Mouse (Mus musculus): ENCODE data around the gene Mypn. TPM values are rescaled to one million over a fixed set of nuclear protein-coding genes. Genes with fewer than 3 reads are reported as not detected.

Mypn gene
- polyA plus RNA-seq, 1 experiment, result 1.9 TPM

DNA sequence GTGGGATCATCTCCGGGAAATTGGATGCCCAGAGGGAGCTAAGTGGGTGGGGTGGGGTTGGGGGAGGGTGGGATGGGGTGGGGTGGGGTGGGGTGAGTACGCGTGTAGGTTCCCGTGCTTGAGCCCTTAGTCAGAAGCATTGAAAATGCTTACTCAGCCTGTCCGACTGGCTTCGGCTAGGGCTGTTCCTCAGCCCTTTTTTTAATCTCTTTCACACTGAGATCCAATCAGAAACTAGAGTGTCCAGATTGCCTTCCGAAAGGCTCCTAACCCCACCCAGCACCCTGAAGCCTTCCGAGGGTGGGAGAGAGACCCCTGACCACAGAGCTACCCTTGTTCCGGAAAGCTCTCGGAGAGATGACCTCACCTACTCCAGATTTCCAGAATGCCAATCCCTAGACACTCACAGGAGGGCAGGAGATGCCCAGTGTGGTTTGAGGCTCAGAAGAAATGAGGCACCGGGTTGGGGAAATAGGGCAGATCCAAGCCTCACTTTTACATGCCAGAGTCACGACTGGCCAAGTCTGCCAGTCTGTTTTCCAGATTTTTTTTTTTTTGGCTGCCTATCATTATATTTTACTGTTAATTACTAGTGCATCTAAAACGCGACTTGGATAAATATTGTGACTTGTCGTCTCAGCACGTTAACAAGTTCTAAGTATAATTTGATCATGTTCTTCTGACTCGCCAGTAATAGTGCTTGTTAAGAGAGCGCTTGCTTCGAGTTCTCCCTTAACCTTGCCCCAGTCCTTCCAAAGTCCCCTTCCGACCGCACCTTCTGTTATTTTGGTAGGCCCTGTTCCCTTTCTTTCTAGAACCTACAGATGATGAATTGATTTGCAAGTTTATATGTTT is 26.2 kb downstream of the Mypn start:
- WGBS, result 62% methylated on average over 21 of the region's 21 CpGs
- Histone ChIP-seq H3K27me3 (ENCODE audit: control insufficient read depth, insufficient read depth, low read length) (no peaks in the 10 kb centered on the region), H3K4me3 (replicated peaks; ENCODE audit: insufficient read depth, low read depth, low read length) (no peak overlapping the region), H3K4me1 (ENCODE audit: control insufficient read depth, insufficient read depth, low read length) (no peaks in the 10 kb centered on the region), H3K27ac (ENCODE audit: insufficient read depth, low read length) (no peak overlapping the region)
- no peak for DNase-seq
- TF ChIP-seq POLR2A (IDR thresholded peaks at IDR 0.05; ENCODE audit: borderline replicate concordance, insufficient read depth, low read length), result no peak
- no peak for TF ChIP-seq CTCF (IDR thresholded peaks at IDR 0.05; ENCODE audit: borderline replicate concordance, insufficient read depth, low read depth, low read length)

DNA sequence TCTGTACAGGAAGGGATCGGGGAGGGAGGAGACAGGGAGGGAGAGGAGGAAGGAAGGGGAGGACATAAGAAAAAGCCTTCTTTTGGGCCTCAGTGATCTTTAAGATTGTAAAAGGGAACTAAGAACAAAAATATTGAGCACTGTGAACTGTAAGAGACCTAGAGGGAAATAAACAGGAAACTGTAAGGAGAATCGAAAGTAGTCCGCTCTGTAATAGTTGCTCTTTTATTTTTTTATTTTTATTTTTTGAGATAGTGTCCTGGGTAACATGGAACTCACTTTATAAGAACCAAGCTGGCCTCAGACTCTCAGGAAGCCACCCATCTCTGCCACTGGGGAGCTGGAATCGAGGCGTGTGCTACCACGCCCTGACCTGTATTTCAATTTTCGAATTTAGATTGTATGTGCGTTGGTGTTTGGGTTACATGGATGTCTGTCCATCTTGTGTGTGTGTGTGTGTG is 27.3 kb downstream of the Mypn start:
- Histone ChIP-seq H3K27ac (ENCODE audit: insufficient read depth, low read length) (no peak overlapping the region), H3K4me1 (ENCODE audit: control insufficient read depth, insufficient read depth, low read length) (no peaks in the 10 kb centered on the region)
- WGBS, result 94% methylated on average over 8 of the region's 8 CpGs

DNA sequence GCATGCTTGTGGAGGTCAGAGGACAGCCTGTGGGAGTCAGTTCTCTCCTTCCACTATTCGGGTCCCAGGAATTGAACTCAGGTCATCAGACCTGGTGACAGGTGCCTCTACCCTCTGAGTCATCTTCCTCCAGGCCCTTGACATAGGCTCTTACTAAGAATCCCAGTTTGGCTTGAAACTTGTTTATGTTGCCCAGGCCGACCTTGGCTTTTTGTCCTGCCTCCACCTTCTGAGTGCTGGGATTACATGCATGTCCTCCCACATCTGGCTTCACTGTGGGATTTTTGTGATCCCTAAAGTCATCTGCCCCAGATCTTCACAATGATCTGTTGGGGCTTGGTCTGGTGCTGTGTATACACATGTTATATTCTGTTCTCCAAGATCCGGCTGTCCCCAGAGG is 31.7 kb downstream of the Mypn start:
- no peak for DNase-seq
- 85% methylated on average over 3 of the region's 3 CpGs for WGBS
- no peaks in the 10 kb centered on the region for H3K27me3 ChIP-seq (ENCODE audit: control insufficient read depth, insufficient read depth, low read length)
- H3K4me3 ChIP-seq (replicated peaks; ENCODE audit: insufficient read depth, low read depth, low read length), result no peak overlapping the region
- TF ChIP-seq CTCF (IDR thresholded peaks at IDR 0.05; ENCODE audit: borderline replicate concordance, insufficient read depth, low read depth, low read length) (no peak), POLR2A (IDR thresholded peaks at IDR 0.05; ENCODE audit: borderline replicate concordance, insufficient read depth, low read length) (no peak)
- H3K4me1 ChIP-seq (ENCODE audit: control insufficient read depth, insufficient read depth, low read length), result no peaks in the 10 kb centered on the region
- no peak overlapping the region for H3K27ac ChIP-seq (ENCODE audit: insufficient read depth, low read length)

More for the DNA sequence above, 27.3 kb downstream of the Mypn start:
- no peak for DNase-seq
- TF ChIP-seq CTCF (IDR thresholded peaks at IDR 0.05; ENCODE audit: borderline replicate concordance, insufficient read depth, low read depth, low read length) (no peak), POLR2A (IDR thresholded peaks at IDR 0.05; ENCODE audit: borderline replicate concordance, insufficient read depth, low read length) (no peak)
- no peaks in the 10 kb centered on the region for H3K27me3 ChIP-seq (ENCODE audit: control insufficient read depth, insufficient read depth, low read length)
- H3K4me3 ChIP-seq (replicated peaks; ENCODE audit: insufficient read depth, low read depth, low read length), result no peak overlapping the region

DNA sequence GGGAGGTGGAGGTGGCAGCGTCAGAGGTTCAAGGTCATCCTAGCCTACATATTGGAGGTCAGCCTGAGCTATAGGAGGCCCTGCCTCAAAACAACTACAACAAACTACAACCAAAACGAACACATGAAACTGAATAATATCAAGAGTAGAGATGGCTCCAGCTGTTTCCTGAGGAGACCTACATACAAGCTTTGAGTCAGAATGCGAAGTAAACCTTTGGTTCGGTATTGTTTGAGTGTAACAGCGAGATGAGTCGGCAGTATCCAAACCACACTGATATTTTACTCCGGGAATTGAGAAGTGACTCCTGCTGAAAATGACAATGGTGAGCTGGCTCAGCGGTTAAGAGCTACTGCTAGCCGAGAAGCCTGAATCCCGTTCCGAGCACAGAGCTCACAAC is 34.2 kb downstream of the Mypn start:
- no peak overlapping the region for H3K27ac ChIP-seq (ENCODE audit: insufficient read depth, low read length)
- H3K27me3 ChIP-seq (ENCODE audit: control insufficient read depth, insufficient read depth, low read length), result no peaks in the 10 kb centered on the region
- H3K4me3 ChIP-seq (replicated peaks; ENCODE audit: insufficient read depth, low read depth, low read length), result no peak overlapping the region
- TF ChIP-seq POLR2A (IDR thresholded peaks at IDR 0.05; ENCODE audit: borderline replicate concordance, insufficient read depth, low read length), result no peak
- no peak for TF ChIP-seq CTCF (IDR thresholded peaks at IDR 0.05; ENCODE audit: borderline replicate concordance, insufficient read depth, low read depth, low read length)
- no peaks in the 10 kb centered on the region for H3K4me1 ChIP-seq (ENCODE audit: control insufficient read depth, insufficient read depth, low read length)
- no peak for DNase-seq
- 87% methylated on average over 11 of the region's 11 CpGs for WGBS

DNA sequence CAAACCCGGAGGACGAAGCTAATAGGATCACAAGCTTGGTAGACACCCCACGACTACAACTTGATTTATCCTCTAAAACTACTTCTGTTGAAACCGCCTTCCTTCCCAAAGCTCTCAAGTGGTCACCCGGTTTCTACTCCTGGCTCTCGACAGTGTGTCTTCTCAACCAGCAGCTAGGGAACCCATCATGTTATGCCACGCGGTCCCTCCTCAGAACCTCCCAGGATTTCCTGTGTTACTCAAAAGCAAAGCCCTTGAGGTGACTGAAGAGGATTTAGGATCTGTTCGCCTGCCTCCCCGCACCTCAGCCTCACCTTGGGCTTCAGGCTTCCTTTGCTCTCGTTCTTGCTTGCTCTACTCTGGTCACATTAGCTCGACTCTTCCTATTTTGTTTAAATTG is 35.6 kb downstream of the Mypn start:
- TF ChIP-seq CTCF (IDR thresholded peaks at IDR 0.05; ENCODE audit: borderline replicate concordance, insufficient read depth, low read depth, low read length), result no peak
- TF ChIP-seq POLR2A (IDR thresholded peaks at IDR 0.05; ENCODE audit: borderline replicate concordance, insufficient read depth, low read length), result no peak
- no peaks in the 10 kb centered on the region for H3K27me3 ChIP-seq (ENCODE audit: control insufficient read depth, insufficient read depth, low read length)
- DNase-seq, result no peak
- no peak overlapping the region for H3K4me3 ChIP-seq (replicated peaks; ENCODE audit: insufficient read depth, low read depth, low read length)
- H3K27ac ChIP-seq (ENCODE audit: insufficient read depth, low read length), result no peak overlapping the region
- 90% methylated on average over 12 of the region's 12 CpGs for WGBS
- H3K4me1 ChIP-seq (ENCODE audit: control insufficient read depth, insufficient read depth, low read length), result no peaks in the 10 kb centered on the region

DNA sequence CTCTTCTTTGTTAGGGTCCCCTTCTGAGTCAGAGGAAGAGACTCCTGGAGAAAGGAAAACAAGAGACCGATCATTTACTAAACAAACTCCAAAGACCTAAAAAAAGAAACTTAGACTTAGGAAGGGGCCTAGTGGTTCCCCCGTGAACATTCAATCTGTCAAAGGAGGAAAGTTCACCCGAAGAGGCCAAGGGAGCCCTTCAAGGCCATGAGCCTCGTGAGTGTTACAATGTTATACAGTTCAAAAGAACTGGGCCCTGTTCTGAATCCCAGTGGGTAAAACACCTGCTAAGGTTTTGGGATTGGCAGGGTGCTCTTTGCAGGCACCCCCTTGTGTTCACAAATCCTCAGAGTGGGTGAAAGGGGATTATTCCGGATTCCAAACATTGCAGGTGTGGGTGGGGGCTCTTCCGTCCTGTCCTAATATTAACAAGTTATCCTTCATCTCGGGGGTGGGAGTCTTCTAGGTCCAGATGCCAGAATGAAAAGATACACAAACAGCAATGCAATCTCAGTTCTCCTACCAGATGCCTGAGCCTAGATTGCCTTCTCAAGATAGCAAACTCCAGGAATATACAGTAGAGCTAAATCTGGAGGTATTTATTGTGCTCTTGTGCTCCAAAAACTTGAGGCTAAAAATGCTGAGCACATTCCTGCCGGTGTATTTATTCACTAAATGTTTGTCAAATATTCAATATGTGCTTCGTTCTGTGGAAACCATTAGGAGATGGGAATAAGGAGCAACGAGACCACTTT is 36.3 kb downstream of the Mypn start:
- no peaks in the 10 kb centered on the region for H3K27me3 ChIP-seq (ENCODE audit: control insufficient read depth, insufficient read depth, low read length)
- no peaks in the 10 kb centered on the region for H3K4me1 ChIP-seq (ENCODE audit: control insufficient read depth, insufficient read depth, low read length)
- no peak for DNase-seq
- H3K27ac ChIP-seq (ENCODE audit: insufficient read depth, low read length), result no peak overlapping the region
- whole genome bisulfite sequencing, result 92% methylated on average over 10 of the region's 10 CpGs
- no peak overlapping the region for H3K4me3 ChIP-seq (replicated peaks; ENCODE audit: insufficient read depth, low read depth, low read length)
- TF ChIP-seq POLR2A (IDR thresholded peaks at IDR 0.05; ENCODE audit: borderline replicate concordance, insufficient read depth, low read length) (no peak), CTCF (IDR thresholded peaks at IDR 0.05; ENCODE audit: borderline replicate concordance, insufficient read depth, low read depth, low read length) (no peak)

DNA sequence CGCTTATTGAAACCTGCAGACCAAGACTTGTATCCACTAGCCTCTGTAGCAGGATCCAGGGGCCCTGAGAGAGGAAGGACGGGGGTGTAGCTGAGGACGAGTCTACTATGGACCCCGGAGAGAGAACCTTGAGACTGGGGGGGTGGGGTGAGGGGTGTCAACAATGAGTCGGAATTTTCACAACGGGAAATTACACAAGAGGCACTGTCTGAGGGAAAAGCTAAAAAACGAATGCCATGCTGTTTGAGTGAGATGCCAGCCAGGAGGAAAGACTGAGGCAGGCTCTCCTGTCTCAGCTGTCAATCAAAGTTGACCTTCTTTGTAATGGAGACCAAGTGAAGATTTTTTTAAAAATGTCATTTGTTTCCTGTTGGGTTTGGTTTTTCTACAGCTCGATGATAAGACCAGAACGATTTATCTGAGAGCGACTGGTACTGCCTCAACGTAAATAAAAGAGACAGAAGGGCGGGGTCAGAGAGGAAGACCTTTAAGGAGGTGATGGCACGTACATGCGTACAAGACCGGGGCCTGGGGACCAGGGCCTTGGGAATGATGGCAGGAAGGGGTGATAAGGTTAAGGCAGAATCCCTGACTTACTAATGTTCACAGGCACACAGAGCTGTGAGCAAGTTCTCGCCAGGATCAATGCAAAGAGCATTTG is 37.9 kb downstream of the Mypn start:
- no peak overlapping the region for H3K27ac ChIP-seq (ENCODE audit: insufficient read depth, low read length)
- TF ChIP-seq CTCF (IDR thresholded peaks at IDR 0.05; ENCODE audit: borderline replicate concordance, insufficient read depth, low read depth, low read length) (no peak), POLR2A (IDR thresholded peaks at IDR 0.05; ENCODE audit: borderline replicate concordance, insufficient read depth, low read length) (no peak)
- WGBS, result 84% methylated on average over 16 of the region's 16 CpGs
- no peak overlapping the region for H3K4me3 ChIP-seq (replicated peaks; ENCODE audit: insufficient read depth, low read depth, low read length)
- DNase-seq, result no peak
- H3K27me3 ChIP-seq (ENCODE audit: control insufficient read depth, insufficient read depth, low read length), result no peaks in the 10 kb centered on the region
- H3K4me1 ChIP-seq (ENCODE audit: control insufficient read depth, insufficient read depth, low read length), result no peaks in the 10 kb centered on the region

Data from cerebellum, adult 2 months (tissue).